Mouse (Mus musculus) gastrocnemius, postnatal 4 days (tissue): ENCODE data around the gene Kirrel2. TPM values are rescaled to one million over a fixed set of nuclear protein-coding genes. Genes with fewer than 3 reads are reported as not detected.
"Not testable (repeated sequence)": the region's sequence is repeated elsewhere in the genome, so short reads cannot be mapped to it uniquely, and the experiment has no call there.

Experiments
- DNase-seq, 2 experiments: peaks; one replicate each; pipeline ENCODE4 v3.0.0; 2021 to 2022; ENCODE audit warnings: low spot score in 2 of 2, mixed read lengths in 2 of 2
- long read RNA-seq, 2 experiments: library from polyadenylated mRNA; stranded (forward); transcript quantifications; one replicate each; pipeline ENCODE4 v2.0.0; 2021
- total RNA-seq, 2 experiments: library from RNA; stranded (reverse); gene quantifications; 2 replicates each; pipeline ENCODE4 v1.2.3; 2021

Gene Kirrel2
- total RNA-seq: under 1 TPM; 0.39 to 0.93 TPM
- long read RNA-seq, experiment 1: 0 reads
- long read RNA-seq, experiment 2, partial matches to known transcripts: 0 of 1 reads
- long read RNA-seq, experiment 2, other reads (novel, unspliced or antisense): 0 of 1 reads

DNA sequence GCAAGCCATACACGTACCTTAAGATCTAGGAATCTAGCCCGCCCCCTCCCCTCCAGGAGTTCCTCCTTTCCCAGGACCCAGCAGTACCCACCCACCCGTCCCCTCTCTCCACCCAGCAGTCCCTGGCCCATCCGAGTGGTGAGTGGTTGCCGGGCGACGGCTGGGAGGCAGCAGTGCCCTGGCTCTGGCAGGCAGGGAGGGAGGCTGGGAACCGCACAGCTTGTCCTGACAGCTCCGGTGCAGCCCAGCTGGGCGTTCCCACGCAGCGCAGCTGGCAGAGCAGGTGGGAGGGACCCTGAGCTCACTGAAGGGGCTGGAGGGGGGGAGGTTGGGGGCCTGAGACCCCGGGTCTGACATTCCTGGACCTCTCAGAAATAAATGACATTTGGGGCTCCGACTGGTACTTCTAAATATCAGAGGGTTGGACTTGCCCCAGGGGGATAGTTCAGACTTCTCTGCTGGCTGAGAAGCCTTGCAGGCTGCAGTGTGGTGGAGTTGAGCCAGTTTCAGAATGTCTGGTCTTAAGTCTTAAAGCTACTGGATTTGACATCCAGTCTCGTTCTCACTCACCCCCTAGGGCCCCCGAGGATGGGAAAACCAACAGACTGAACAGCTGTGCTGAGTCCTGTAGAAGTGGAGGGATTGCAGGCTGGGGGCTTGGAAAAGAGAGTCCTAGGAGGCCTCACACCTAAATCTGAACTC is at the start of gene Kirrel2, which contains the start of gene Nphs1:
Gene Kirrel2, minus strand, starts transcription at position 62 of the 702 bp plus-strand sequence.
Gene Nphs1, plus strand, starts transcription at position 687 of the 702 bp plus-strand sequence.
- DNase-seq: no peak

DNA sequence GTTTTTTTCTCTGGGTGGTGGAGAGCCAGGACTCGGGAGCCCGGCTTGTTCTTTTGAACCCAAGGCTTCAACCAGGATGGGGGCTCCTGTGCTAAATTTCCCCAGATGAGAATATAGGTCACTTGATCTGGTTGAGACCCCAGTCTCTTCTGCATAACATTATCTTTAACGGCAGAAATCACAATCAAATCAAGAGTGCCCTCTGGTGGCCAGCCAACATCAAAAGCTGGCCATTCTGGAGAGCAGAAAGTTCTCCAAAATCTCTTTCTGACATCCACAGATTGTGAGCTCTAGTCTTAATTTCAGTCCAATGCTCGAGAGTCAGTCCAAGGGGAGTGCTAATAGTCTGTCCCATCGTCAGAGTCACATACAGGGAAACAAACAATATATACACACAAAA is 43.7 kb upstream of the Kirrel2 start:
- not testable (repeated sequence) for DNase-seq

DNA sequence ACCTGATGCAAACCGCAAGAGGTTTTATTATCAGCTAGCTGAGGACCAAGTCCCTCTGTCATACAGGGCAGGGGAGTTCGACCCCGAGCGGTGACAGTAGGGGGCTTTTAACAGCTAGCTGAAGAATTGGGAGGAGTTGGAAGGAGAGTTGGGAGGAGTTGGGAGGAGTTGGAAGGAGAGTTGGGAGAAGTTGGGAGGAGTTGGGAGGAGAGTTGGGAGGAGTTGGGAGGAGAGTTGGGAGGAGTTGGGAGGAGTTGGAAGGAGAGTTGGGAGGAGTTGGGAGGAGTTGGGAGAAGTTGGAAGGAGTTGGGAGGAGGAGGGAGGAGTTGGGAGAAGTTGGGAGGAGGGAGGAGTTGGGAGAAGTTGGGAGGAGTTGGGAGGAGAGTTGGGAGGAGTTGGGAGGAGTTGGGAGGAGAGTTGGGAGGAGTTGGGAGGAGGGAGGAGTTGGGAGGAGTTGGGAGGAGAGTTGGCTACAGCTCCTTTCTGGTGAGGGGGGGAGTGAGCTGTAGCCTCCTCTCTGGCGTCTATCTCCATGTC is 38.1 kb upstream of the Kirrel2 start:
- DNase-seq: not testable (repeated sequence)

DNA sequence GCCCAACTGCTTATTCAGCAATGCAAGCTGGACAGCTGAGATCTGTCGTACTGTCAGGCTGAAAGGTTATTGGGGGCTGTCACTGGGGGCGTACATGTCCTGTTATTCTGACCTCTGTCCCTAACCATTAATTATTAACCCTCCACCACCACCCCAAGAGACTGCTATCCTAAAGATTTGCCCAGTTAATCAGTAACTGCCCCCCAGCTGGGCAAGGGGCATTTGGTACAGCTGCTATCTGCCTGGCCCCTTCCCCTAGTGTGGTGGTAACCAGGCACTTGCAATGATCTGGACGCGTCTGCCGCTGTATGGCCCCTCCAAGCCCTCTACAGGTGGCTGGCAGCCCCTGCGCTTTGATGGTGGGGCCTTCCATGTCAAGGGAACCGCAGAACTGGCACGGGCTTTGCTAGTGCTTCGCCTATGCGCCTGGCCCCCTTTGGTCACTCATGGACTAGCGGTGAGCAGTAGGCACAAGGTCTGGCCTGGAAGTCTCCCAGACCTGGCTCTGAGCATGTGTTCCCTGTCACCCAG is 36.0 kb upstream of the Kirrel2 start, which contains the start of gene Prodh2:
Gene Prodh2, plus strand, starts transcription at position 222 of the 531 bp plus-strand sequence.
- DNase-seq: no peak

DNA sequence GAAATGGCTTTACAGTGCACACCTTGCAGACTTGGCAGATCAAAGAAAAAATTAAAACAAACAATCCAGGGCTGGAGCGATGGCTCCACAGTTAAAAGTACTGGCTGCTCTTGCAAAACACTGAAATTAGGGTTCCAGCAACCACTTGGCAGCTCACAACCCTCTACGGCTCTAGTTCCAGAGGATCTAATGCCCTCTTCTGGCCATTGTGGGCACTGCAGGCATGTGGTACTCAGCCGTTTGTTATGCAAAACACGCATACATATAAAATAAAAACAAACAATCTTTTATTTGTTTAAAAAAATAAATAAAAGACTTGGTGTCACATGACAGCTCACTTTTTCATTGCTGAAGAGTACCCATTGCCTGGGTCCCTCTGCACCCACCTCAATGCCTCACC is 35.3 kb upstream of the Kirrel2 start:
- peak; percentile 61 to 76 for DNase-seq

DNA sequence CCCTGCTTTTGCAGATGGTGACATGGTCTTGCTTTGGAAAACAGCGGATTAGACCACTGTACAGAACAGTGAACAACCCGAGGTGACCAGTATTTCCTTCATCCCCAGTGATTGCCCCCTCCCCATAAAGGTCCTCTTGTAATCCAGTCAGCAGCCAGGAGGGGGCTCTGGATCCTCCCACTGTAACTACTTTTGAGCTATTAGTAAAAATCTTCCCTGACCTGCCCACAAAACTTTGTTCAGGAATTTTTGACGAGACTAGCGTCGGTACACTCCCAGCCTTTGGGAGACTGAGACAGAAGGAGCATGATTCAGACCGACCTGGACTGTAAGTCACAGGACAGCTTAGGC is 33.4 kb upstream of the Kirrel2 start:
- DNase-seq: no peak

DNA sequence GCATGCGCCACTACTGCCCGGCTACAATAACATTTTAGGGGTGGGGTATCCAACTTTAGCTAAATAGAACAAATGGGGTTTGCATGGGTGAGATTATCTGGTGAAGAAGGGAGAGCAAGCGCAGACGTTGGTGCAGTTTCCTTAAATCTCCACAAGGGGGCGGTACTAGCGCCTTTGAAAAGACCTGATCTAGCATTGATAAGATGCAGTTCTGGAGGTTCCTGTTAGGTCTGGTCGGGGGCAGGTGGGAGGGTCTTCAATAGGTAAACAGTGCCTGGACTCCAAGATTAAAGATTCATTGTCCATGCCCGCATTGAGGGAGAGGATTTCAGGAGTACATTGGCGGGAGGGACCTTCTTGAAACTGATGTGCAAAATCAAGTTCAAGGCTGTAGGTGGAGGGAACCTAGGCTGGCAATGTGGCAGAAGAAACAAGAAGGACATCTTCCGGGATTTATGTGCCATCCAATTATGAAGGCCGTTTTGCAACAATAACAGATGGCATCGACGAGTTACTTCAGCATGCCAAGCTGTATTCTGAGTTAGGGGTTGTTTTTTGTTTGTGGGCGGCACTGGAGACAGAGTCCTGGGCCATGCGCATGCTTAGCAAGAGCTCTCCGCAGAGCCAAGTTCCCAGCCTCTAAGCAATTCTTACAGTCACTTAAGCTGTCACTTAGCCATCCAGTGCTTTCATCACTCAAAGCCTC is 32.9 kb upstream of the Kirrel2 start:
- DNase-seq: peak in 1 of 2 experiments; percentile 33

DNA sequence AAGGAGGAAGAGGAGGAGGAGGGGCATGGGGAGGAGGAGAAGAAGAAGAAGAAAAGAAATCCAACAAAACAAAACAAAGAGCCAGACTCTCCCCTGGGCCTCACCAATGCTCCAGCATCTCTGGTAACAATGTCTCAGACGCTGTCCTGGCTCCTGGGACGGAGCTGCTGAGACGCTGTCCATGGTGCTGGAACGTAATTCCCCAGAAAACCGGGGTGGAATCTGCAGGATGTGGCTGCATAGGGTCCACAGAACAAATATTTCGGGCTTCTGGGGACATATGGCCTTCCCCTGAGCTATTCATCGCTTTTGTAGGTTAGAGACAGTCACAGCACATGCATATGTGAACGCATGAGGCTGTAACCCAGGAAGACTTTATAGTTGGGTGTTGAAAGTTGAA is 26.8 kb upstream of the Kirrel2 start:
- DNase-seq: no peak

DNA sequence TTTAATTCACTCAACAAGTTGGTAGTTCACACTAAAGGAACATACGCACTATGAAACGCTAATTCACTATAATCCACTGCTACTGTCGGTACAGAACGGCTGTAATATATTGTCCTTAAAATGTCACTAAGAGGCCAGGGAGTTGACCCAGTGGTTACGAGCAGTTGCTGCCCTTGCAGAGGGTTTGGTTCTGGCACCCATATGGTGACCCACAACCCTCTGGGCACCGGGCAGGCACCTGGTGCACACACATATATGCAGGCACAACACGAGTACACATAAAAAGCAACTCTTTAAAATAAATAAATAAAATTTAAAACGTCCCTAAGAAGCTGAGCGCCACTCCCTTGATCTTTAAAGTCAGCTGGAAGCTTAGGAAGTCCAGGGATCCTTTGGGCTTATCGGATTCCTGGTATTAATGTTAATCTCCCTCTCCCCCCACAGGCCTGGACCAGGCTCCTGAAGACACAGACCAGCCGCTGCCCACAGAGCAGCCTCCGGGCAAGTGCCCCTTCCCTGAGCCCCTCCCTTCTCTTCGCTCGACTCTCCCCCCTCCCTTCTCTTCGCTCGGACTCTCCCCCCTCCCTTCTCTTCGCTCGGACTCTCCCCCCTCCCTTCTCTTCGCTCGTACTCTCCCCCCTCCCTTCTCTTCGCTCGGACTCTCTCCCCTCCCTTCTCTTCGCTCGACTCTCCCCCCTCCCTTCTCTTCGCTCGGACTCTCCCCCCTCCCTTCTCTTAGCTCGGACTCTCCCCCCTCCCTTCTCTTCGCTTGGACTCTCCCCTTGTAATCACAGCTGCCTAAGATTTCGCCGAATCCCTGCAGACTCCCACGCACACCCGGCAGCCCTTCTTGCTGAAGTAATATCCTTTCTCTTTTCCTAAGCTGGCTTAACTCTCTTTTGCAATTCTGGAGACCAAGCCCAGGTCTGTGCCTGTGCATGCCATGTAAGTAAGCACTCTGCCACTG is 20.2 kb upstream of the Kirrel2 start:
- DNase-seq: no peak

DNA sequence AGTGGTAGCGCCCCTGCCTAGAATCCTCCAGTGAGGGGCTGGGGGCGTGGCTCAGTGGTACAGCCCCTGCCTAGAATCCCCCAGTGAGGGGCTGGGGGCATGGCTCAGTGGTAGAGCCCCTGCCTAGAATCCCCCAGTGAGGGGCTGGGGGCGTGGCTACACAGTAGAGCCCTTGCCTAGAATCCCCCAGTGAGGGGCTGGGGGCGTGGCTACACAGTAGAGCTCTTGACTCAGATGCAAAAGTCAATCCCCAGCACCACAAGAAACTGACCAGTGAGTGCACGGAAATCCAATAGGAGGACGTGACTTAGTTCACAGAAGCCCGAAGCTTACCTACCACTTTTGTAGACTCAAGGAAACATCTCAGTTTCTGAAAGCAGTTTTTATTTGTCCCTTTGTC is 18.6 kb upstream of the Kirrel2 start:
- not testable (repeated sequence) for DNase-seq

DNA sequence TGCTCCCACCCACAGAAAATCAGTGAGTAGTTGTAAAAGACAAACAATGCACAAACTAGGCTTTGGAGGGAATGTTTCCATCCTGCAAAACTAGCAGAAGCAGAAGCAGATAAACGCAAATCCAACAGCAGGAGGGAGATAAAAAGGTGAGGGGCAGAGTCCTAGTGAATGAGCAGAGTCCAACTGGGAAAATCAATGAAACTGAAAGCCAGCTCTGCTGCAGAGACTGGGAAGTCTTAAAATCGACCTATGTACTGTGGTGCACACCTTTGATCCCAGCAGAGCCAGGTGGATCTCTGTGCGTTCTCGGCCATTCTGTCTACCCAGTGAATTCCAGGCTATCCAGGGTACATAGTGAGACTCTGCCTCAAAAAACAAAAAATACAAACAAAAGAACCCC is 17.5 kb upstream of the Kirrel2 start:
- no peak for DNase-seq

DNA sequence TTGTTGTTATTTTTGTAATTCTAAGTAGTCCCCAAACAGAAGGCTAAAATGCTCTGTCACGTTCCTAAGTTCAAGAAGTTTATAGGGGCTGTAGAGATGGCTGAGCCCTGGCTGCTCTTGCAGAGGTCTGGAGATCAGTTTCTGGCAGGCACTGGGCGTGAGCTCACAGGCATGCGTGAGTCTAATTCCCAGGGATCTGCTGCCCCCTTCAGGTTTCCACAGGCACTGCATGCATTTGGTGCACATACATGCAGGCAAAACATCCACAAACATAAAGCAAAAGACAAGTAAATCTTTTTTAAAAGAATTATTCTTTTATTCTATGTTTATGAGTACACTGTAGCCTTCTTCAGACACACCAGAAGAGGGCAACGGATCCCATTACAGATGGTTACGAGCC is 14.9 kb upstream of the Kirrel2 start:
- no peak for DNase-seq

DNA sequence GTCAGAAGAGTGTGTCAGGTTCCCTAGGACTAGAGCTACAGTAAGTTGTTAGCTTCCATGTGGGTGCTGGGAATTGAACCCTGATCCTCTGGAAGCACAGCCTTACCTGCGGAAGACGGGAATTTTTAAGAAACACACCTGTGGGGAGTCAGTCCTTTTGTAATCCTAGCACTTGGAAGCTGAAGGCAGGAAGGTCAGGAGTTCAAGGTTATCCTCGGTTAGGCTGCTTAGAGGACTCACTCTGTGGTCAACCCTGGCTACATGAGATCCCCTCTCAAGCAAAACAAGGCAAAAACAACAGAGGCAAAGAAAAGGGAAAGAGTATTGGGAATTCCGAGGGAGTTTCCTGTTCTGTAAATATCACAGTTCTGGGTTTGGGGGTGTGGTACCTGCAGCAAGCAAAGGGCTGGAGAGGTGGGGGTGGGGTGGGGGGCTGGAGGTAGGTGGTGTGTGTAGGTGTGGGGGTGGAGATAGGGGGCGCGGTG is 7.4 kb upstream of the Kirrel2 start:
- no peak for DNase-seq

DNA sequence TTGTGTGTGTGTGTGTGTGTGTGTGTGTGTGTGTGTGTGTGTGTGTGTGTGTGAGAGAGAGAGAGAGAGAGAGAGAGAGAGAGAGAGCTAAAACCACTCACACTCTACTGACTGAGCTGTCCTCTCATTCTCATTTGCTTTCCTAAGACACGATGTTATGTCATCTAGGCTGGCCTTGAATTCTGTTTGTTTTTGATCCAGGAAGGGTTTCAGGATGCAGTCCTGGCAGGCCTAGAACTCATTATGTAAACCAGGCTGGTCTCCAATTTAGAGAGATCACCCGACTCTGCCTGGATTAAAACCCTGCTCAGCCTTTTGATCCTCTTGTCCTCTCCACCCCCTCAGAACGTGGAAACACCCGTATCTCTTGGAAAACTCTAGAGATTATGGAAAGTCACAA is 6.5 kb upstream of the Kirrel2 start:
- DNase-seq: no peak

DNA sequence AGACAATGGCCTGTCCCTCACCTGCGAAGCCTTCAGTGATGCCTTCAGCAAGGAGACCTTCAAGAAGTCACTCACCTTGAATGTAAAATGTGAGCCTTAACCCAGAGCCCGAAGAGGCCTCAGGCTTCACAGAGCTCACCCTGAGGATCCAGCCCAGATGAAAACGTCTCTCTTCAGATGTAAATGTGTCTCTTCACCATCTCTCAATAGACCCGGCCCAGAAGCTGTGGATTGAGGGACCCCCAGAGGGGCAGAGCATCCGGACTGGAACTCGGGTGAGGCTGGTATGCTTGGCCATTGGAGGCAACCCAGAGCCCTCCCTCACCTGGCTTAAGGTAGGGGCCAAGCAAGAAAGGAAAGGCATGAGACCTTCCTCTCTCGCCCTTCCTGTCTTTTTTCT is 6.1 kb upstream of the Kirrel2 start:
- DNase-seq: no peak

DNA sequence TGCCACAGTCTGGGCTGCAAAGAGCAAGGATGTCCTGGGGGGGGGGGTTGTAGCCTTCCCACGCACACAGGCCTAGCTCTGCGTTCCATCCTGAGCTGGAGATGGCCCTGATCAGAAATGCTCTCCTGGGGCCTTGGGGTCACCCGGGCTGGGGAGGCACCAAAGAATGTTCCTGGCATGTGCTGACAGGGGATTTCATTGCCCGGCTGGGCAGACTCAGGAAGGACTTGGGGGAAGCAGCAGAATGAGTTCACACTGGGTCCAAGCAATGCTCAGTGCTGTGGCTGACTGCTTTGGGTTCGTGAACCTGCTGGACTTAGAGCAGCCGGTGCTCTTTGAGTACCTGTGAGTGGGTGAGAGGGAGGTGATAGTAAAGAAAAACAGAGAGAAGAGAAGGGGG is 2.0 kb upstream of the Kirrel2 start:
- DNase-seq: no peak

DNA sequence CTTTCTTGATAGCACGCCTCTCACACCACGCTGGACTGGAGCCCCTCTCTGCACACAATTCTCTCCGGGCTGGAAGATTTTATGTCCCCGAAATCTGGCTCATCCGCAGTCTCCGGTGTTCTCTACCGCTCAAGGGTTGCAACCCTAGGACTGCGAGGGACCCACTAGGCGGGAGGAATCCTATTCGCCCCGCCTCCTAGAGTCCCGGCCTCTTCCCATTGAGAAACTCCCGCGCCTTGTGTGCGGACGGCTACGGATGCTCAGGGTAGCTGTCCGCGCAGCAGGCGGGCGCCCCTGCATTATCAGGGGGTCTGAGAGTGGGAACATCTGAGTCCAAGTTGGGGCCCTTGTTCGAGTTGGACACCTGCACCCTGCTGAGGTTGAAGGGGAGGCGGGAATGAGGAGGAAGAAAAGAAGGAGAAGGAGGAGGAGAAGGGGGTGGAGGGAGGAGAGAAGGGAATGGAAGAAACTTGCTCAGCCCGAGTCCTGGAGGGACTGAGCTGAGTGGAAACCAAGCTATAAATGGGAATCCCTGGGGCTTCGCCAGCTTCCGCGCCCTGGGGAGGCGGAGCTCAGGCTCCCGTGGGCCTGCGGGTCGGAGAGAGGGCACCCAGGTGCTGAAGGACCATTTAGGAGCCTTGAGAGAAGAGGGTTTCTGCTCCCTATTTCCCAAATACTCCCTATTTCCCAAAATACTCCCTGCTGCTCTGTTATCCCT is 420 bp downstream of the Kirrel2 start:
- DNase-seq: no peak

DNA sequence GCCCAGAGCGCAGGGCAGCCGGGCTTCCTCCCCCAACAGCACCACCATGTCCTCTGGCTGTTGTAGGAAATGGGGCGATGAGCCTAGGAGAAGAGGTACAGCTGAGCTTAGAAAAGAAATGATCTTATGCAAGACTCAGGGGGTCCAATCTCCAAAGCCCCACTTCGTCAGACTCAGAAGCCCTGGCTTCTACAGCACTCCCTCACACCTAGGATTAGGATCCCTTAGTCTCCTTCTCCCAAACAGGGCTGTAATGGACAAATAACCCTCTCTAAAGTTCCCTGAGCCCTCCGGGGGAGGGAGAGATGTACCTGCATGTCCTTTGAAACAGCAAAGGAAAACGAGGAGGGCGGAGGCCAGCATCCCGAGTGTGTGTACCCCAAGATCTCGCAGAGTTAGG is 1.0 kb downstream of the Kirrel2 start:
- no peak for DNase-seq

DNA sequence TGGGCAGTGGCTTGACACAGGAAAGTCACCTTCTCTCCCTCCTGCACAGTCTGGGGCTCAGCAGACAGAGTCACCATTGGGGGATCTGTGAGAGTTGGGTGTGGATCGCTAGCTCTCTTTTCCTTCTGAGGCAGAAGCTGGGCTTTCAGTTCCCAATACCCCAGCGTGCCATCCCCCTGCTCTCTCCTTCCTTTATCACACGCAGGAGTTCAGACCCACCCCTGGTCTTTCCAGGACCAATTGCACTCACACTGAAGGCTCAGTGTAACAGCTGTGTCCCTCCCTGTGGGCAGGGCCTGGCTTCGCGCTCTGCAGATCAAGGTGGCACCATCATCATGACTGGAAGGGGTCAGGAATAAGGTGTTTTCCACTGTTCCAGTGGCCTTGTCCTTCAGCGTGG is 3.2 kb downstream of the Kirrel2 start:
- DNase-seq: no peak

DNA sequence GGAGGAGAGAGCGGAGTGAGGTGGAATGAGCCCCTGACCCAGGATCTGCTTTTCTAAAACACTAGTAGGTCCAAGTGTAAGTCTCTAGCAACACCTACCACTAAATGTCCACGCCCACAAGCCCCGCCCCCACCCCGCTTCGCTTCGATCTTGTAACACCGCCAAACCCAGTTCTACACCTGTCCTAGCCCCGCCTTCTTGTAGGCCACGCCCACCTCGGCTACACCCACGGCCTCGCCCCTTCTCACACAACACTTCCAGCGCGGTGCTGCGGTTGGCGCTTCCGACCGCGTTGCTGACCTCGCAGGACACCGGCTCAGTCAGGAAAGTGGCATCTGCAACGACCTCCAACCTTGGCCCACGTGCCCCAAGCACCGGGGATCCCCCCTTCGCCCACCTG is 3.7 kb downstream of the Kirrel2 start:
- no peak for DNase-seq
